Mouse (Mus musculus): ENCODE results near the gene Arhgef9.

DNA sequence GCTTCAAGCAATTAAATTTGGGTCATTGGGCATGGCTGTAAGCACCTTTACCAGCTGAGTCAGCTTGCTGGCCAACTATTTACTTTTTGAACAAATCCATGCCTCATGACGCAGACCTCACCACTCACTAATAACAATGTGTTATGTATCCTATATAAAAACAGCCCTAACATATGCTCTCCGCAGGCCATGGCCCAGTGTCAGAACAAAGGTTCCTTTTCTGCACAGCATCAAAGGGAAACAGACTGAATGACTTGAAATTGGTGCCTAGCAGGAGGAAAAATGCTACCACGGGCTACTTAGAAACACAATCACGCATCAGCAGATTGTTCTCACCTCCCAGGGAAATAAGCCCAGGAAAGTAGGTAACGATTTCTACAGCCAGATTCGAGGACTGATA is 73.2 kb downstream of the Arhgef9 start:
- no peak for TF ChIP-seq CTCF (IDR thresholded peaks at IDR 0.05; ENCODE audit: low read depth, low read length)
- no peak for TF ChIP-seq POLR2A (IDR thresholded peaks at IDR 0.05; ENCODE audit: extremely low read depth, insufficient read depth, low read length)
